Mouse (Mus musculus) CH12.LX (cell line): ENCODE data around the gene Cenpu. TPM values are rescaled to one million over a fixed set of nuclear protein-coding genes. Genes with fewer than 3 reads are reported as not detected.

ENCODE experiments used
- DNase-seq: peaks from one replicate; pipeline ENCODE4 v3.0.0-alpha.2; 2013; ENCODE audit errors: extremely low read depth
- H3K27ac ChIP-seq: 2 replicates; pipeline ENCODE4 v1.5.1; 2012; ENCODE audit warnings: low read depth, mild to moderate bottlenecking, control low read depth, moderate library complexity; ENCODE audit not compliant: insufficient read depth
- H3K27me3 ChIP-seq: replicated peaks from 2 replicates; pipeline ENCODE3; 2012; ENCODE audit warnings: inconsistent platforms
- H3K36me3 ChIP-seq, 2 experiments: replicated peaks in 1 of 2; 2 replicates each; pipeline versions ENCODE3 to v1.6.1; 2012; ENCODE audit warnings: inconsistent platforms in 1 of 2, low read length in 1 of 2, mild to moderate bottlenecking in 1 of 2, mixed read lengths in 1 of 2, moderate library complexity in 1 of 2; ENCODE audit not compliant: control insufficient read depth in 1 of 2, insufficient read depth in 1 of 2
- H3K4me1 ChIP-seq, 2 experiments: 2 replicates each; pipeline ENCODE4 v1.6.1; 2012; ENCODE audit warnings: inconsistent platforms in 1 of 2, moderate library complexity in 1 of 2; ENCODE audit not compliant: insufficient read depth in 2 of 2, control insufficient read depth in 1 of 2
- H3K4me2 ChIP-seq: 2 replicates; pipeline ENCODE4 v1.6.1; 2012; ENCODE audit warnings: low read depth, mild to moderate bottlenecking, control low read depth; ENCODE audit not compliant: poor library complexity, insufficient read depth, severe bottlenecking
- H3K4me3 ChIP-seq, 3 experiments: fragments of 150-350 bp in 1 of 3; sonication (generic) in 1 of 3; replicated peaks in 1 of 3; 2 replicates each; pipeline versions ENCODE3 to v1.5.1; 2011 to 2012; ENCODE audit warnings: low read depth in 2 of 3, low read length in 2 of 3, mild to moderate bottlenecking in 2 of 3, moderate library complexity in 2 of 3, control low read depth in 1 of 3, improper control_type of control experiment in 1 of 3, inconsistent platforms in 1 of 3, mixed read lengths in 1 of 3; ENCODE audit not compliant: poor library complexity in 1 of 3
- H3K79me2 ChIP-seq: replicated peaks from 2 replicates; pipeline ENCODE4 v1.6.1; 2012; ENCODE audit warnings: mild to moderate bottlenecking, moderate library complexity; ENCODE audit not compliant: control insufficient read depth, poor library complexity, insufficient read depth, severe bottlenecking; ENCODE audit errors: extremely low read depth
- H3K9ac ChIP-seq: 2 replicates; pipeline ENCODE4 v1.6.1; 2012; ENCODE audit warnings: low read depth, mild to moderate bottlenecking, control low read depth, moderate library complexity; ENCODE audit not compliant: insufficient read depth
- H3K9me3 ChIP-seq: replicated peaks from 2 replicates; pipeline ENCODE3; 2012; ENCODE audit warnings: low read length, inconsistent platforms, mixed read lengths
- BHLHE40 ChIP-seq: IDR thresholded peaks from 2 replicates; pipeline ENCODE4 v1.6.1; 2011; ENCODE audit warnings: mild to moderate bottlenecking, low read depth, low read length, improper control_type of control experiment
- CHD1 ChIP-seq: IDR thresholded peaks from 2 replicates; pipeline ENCODE4 v1.6.1; 2012; ENCODE audit warnings: low read depth, low read length, improper control_type of control experiment, inconsistent platforms
- CHD2 ChIP-seq: IDR thresholded peaks from 2 replicates; pipeline ENCODE4 v1.6.1; 2011; ENCODE audit warnings: low read length, improper control_type of control experiment
- CTCF ChIP-seq, 2 experiments: IDR thresholded peaks in 1 of 2; conservative IDR thresholded peaks in 1 of 2; 2 replicates each; pipeline ENCODE4 v1.5.1; 2011 to 2012; ENCODE audit warnings: low read depth in 2 of 2, low read length in 2 of 2, improper control_type of control experiment in 1 of 2, inconsistent platforms in 1 of 2, mild to moderate bottlenecking in 1 of 2, moderate library complexity in 1 of 2
- E2F4 ChIP-seq: IDR thresholded peaks from 2 replicates; pipeline ENCODE4 v1.6.1; 2011; ENCODE audit warnings: low read depth, low read length, improper control_type of control experiment; ENCODE audit not compliant: insufficient replicate concordance
- EP300 ChIP-seq: IDR thresholded peaks from 2 replicates; pipeline ENCODE4 v1.6.1; 2011; ENCODE audit warnings: low read length, improper control_type of control experiment
- GABPA ChIP-seq: IDR thresholded peaks from 2 replicates; pipeline ENCODE4 v1.6.1; 2012; ENCODE audit warnings: low read depth, low read length, improper control_type of control experiment, inconsistent platforms; ENCODE audit not compliant: insufficient replicate concordance
- HCFC1 ChIP-seq: IDR thresholded peaks from 2 replicates; pipeline ENCODE4 v1.6.1; 2012; ENCODE audit warnings: low read depth, mild to moderate bottlenecking, inconsistent platforms, low read length, improper control_type of control experiment
- JUND ChIP-seq: conservative IDR thresholded peaks from 2 replicates; pipeline ENCODE4 v1.6.1; 2011; ENCODE audit warnings: low read depth, low read length, improper control_type of control experiment
- MAFK ChIP-seq: IDR thresholded peaks from 2 replicates; pipeline ENCODE4 v1.6.1; 2011; ENCODE audit warnings: low read length, improper control_type of control experiment; ENCODE audit not compliant: insufficient replicate concordance
- MAX ChIP-seq: IDR thresholded peaks from 2 replicates; pipeline ENCODE4 v1.6.1; 2011; ENCODE audit warnings: low read length, improper control_type of control experiment
- MEF2A ChIP-seq: IDR thresholded peaks from 2 replicates; pipeline ENCODE4 v1.6.1; 2014; ENCODE audit warnings: low read depth, mild to moderate bottlenecking, inconsistent platforms, low read length, improper control_type of control experiment, borderline replicate concordance
- MYC ChIP-seq: IDR thresholded peaks from 2 replicates; pipeline ENCODE4 v1.6.1; 2011; ENCODE audit warnings: low read depth, mild to moderate bottlenecking, improper control_type of control experiment, low read length
- PAX5 ChIP-seq: IDR thresholded peaks from 2 replicates; pipeline ENCODE4 v1.6.1; 2012; ENCODE audit warnings: low read length, inconsistent platforms, mixed read lengths
- POLR2A ChIP-seq: IDR thresholded peaks from 2 replicates; pipeline ENCODE4 v1.6.1; 2011; ENCODE audit warnings: low read depth, mild to moderate bottlenecking, improper control_type of control experiment, low read length
- POLR2AphosphoS2 ChIP-seq: IDR thresholded peaks from 2 replicates; pipeline ENCODE4 v1.6.1; 2011; ENCODE audit warnings: low read depth, low read length, improper control_type of control experiment
- SMC3 ChIP-seq: IDR thresholded peaks from 2 replicates; pipeline ENCODE4 v1.6.1; 2011; ENCODE audit warnings: low read depth, low read length, improper control_type of control experiment
- TBP ChIP-seq: conservative IDR thresholded peaks from 2 replicates; pipeline ENCODE4 v1.6.1; 2011; ENCODE audit warnings: low read depth, low read length, improper control_type of control experiment
- ZKSCAN1 ChIP-seq: IDR thresholded peaks from 2 replicates; pipeline ENCODE4 v1.6.1; 2012; ENCODE audit warnings: low read depth, inconsistent platforms, low read length, improper control_type of control experiment, borderline replicate concordance
- dilution Hi-C: fragments of 300-500 bp; cut with MboI; formaldehyde crosslinking; loops from 2 replicates; pipeline ENCODE4 v1.14.3; 2020; ENCODE audit warnings: low sequenced_read_pairs; ENCODE audit not compliant: extremely low pct_unique_long_range_greater_than_20kb, extremely low pct_ligation_motif_present
- in situ Hi-C: fragments of 300-500 bp; cut with MboI; formaldehyde crosslinking; loops from 3 replicates; pipeline ENCODE4 v1.14.3; 2019; ENCODE audit warnings: low sequenced_read_pairs, low pct_ligation_motif_present, low pct_unique_long_range_greater_than_20kb, mixed read lengths
- polyA plus RNA-seq: library from polyadenylated mRNA; unstranded; fragments of >175 nt; gene quantifications from 2 replicates; pipeline ENCODE4 v1.2.1, GENCODE M21; 2012; ENCODE audit warnings: low read depth; ENCODE audit not compliant: insufficient read length
- total RNA-seq, 2 experiments: library from RNA; depleted of rRNA; stranded (reverse); fragments of 300-350 nt in 1 of 2; fragments of >200 nt in 1 of 2; gene quantifications; 2 replicates each; pipeline ENCODE4 v1.2.3; 2012 to 2014

The Cenpu gene
- total and polyA plus RNA-seq, 3 experiments: 7.8 to 27.7 (median 26.8) TPM

- no peak overlapping the region for H3K4me2 ChIP-seq
- H3K79me2 ChIP-seq: no peaks in the 10 kb centered on the region
- H3K4me1 ChIP-seq: peaks cover 0 to 23% of the 10 kb centered on the region in 2 experiments; a peak in 2 of 4 replicates
- DNase-seq: peak; percentile 53
- dilution Hi-C loops: no loop called here
- no peak overlapping the region for H3K9ac ChIP-seq
- no peaks in the 10 kb centered on the region for H3K9me3 ChIP-seq
- H3K27ac ChIP-seq: no peak overlapping the region
- H3K36me3 ChIP-seq: peaks cover 25 to 61% of the 10 kb centered on the region in 2 experiments
- H3K4me3 ChIP-seq: no peak overlapping the region
- in situ Hi-C loops: loop anchor here (25.0 kb wide), 1 partner anchor 820 kb away; no protein-coding TSS in a partner anchor
- H3K27me3 ChIP-seq: no peaks in the 10 kb centered on the region
- TF ChIP-seq ZKSCAN1 (no peak), GABPA (no peak), POLR2A (no peak), POLR2AphosphoS2 (no peak), BHLHE40 (0 out of 2 replicates have a peak, but pooled peaks have one; percentile 40), CHD1 (no peak), MAX (no peak), MAFK (no peak)
Measured at GRCm38 (mm10) chr8:46566914-46567529, 15.2 kb downstream of the Cenpu start.

GRCm38 (mm10) chr8:46567946-46568345 lies 16.1 kb downstream of the Cenpu start:
- Histone ChIP-seq H3K9ac (no peak overlapping the region), H3K4me1 (peaks cover 0 to 23% of the 10 kb centered on the region in 2 experiments; a peak in 2 of 4 replicates), H3K36me3 (peaks cover 20 to 60% of the 10 kb centered on the region in 2 experiments), H3K79me2 (no peaks in the 10 kb centered on the region), H3K27me3 (no peaks in the 10 kb centered on the region), H3K27ac (no peak overlapping the region), H3K9me3 (no peaks in the 10 kb centered on the region), H3K4me2 (no peak overlapping the region), H3K4me3 (no peak overlapping the region)
- dilution Hi-C loops: no loop called here
- TF ChIP-seq CHD2 (no peak), MEF2A (no peak)
- in situ Hi-C loops: loop anchor here (25.0 kb wide), 1 partner anchor 819 kb away; no protein-coding TSS in a partner anchor
- DNase-seq: no peak

GRCm38 (mm10) chr8:46568942-46569341 lies 17.1 kb downstream of the Cenpu start:
- in situ Hi-C loops (loop anchor here (25.0 kb wide), 1 partner anchor 818 kb away; no protein-coding TSS in a partner anchor), dilution Hi-C loops (no loop called here)
- H3K9ac ChIP-seq: no peak overlapping the region
- peaks cover 18 to 60% of the 10 kb centered on the region in 2 experiments for H3K36me3 ChIP-seq
- no peak overlapping the region for H3K4me3 ChIP-seq
- peaks cover 0 to 20% of the 10 kb centered on the region in 2 experiments; a peak in 2 of 4 replicates for H3K4me1 ChIP-seq
- no peak overlapping the region for H3K4me2 ChIP-seq
- no peak overlapping the region for H3K27ac ChIP-seq
- no peaks in the 10 kb centered on the region for H3K9me3 ChIP-seq
- H3K79me2 ChIP-seq: no peaks in the 10 kb centered on the region
- TF ChIP-seq TBP (no peak), GABPA (no peak), BHLHE40 (no peak), PAX5 (no peak), JUND (no peak), EP300 (no peak), MYC (no peak), POLR2A (no peak), SMC3 (peak; percentile 28), CTCF (conservative IDR thresholded peaks at IDR 0.05 in 1 of 2, IDR thresholded peaks at IDR 0.05 in 1 of 2; ENCODE audit: low read depth in 2 of 2, low read length in 2 of 2) (peak in 1 of 2 experiments; percentile 44; a peak in 2 of 4 replicates), HCFC1 (no peak), CHD1 (no peak), E2F4 (no peak)
- H3K27me3 ChIP-seq: no peaks in the 10 kb centered on the region
- DNase-seq: no peak
